Comparison of ENCODE assay signal across 8 mouse cellular contexts in the genomic region with DNA sequence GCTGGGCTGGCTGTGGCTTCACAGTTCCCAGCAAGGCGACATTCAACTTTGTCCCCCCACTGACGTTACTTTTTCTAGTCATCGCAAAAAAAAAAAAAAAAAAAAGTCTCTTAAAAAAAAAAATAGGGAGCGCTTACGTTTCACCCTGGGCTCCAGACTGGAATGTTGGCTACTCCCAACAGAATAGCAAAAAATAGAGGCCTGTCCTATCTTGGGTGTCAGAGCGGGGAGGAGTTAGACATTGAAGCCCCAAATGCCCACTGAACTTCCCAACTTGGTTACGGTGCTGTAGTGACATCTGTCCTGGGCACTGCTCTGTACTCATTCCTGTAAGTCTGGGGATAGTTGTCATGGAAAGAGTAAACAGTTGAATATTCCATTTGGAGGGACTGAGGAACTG. TPM values are rescaled to one million over a fixed set of nuclear protein-coding genes. Genes with fewer than 3 reads are reported as not detected.
DNase-seq lines count a peak whose midpoint lies in the region; ATAC-seq and TF ChIP-seq lines count a peak whose summit lies in the region.

No protein-coding gene starts in this region.

- H3K36me3 ChIP-seq in heart, postnatal 0 days (replicated peaks; ENCODE audit: control insufficient read depth, insufficient read depth, low read length), result no peaks in the 10 kb centered on the region
- H3K36me3 ChIP-seq in liver, embryonic 12.5 days, result no peaks in the 10 kb centered on the region
- H3K36me3 ChIP-seq in neural tube, embryonic 14.5 days (ENCODE audit: control insufficient read depth, insufficient read depth, low read length), result no peaks in the 10 kb centered on the region

- TF ChIP-seq EP300 in heart, postnatal 0 days (IDR thresholded peaks at IDR 0.05; ENCODE audit: low read depth), result no peak

- peak; percentile 17; the same call in 1 of the 2 replicates for ATAC-seq in common myeloid progenitor, adult 5-6 weeks (replicated peaks; ENCODE audit: low read depth, poor library complexity, severe bottlenecking)
- ATAC-seq in heart, postnatal 0 days (ENCODE audit: insufficient read depth, low read depth), result peak; percentile 7; the same call in 1 of the 2 replicates
- no peak for ATAC-seq in liver, embryonic 12.5 days
- ATAC-seq in neural tube, embryonic 14.5 days (ENCODE audit: low read depth), result no peak

- H3K4me1 ChIP-seq in heart, postnatal 0 days (ENCODE audit: control insufficient read depth, insufficient read depth), result peaks cover 17% of the 10 kb centered on the region
- peaks cover 48% of the 10 kb centered on the region for H3K4me1 ChIP-seq in liver, embryonic 12.5 days
- no peaks in the 10 kb centered on the region for H3K4me1 ChIP-seq in neural tube, embryonic 14.5 days (ENCODE audit: control insufficient read depth, insufficient read depth, low read length)

- peak overlapping the region; percentile 100 for H3K4me3 ChIP-seq in gastrocnemius, adult 2 months
- H3K4me3 ChIP-seq in heart, postnatal 0 days (ENCODE audit: low read depth, low read length), result peak overlapping the region; percentile 99
- peak overlapping the region; percentile 97 for H3K4me3 ChIP-seq in liver, embryonic 12.5 days
- H3K4me3 ChIP-seq in neural tube, embryonic 14.5 days (ENCODE audit: low read depth, low read length), result peak overlapping the region; percentile 98

- 3% methylated on average over 7 of the region's 7 CpGs for WGBS in heart, postnatal 0 days
- 4% methylated on average over 7 of the region's 7 CpGs for WGBS in liver, embryonic 12.5 days (ENCODE audit: insufficient replicate concordance)
- under 1% methylated on average over 7 of the region's 7 CpGs for WGBS in neural tube, embryonic 14.5 days

- no peak for DNase-seq in gastrocnemius, adult 2 months
- DNase-seq in gastrocnemius, postnatal 36 days, result no peak
- peak; percentile 52 for DNase-seq in heart, postnatal 0 days (ENCODE audit: low spot score)
- DNase-seq in ovary, adult 18-20 months (ENCODE audit: low spot score), result no peak
- no peak for DNase-seq in left cerebral cortex, adult 9 months (ENCODE audit: low spot score in 2 of 2)

- H3K27ac ChIP-seq in gastrocnemius, adult 2 months, result peak overlapping the region; percentile 100
- peak overlapping the region; percentile 97 for H3K27ac ChIP-seq in heart, postnatal 0 days (ENCODE audit: low read depth)
- peak overlapping the region; percentile 91 for H3K27ac ChIP-seq in liver, embryonic 12.5 days
- H3K27ac ChIP-seq in neural tube, embryonic 14.5 days (ENCODE audit: low read depth, low read length), result no peak overlapping the region

- peak overlapping the region; percentile 74 for H3K4me2 ChIP-seq in heart, postnatal 0 days (ENCODE audit: low read depth, low read length)
- H3K4me2 ChIP-seq in liver, embryonic 12.5 days, result peak overlapping the region; percentile 92
- H3K4me2 ChIP-seq in neural tube, embryonic 14.5 days (ENCODE audit: low read depth, low read length), result peak overlapping the region; percentile 52

- H3K9ac ChIP-seq in heart, postnatal 0 days (replicated peaks; ENCODE audit: low read depth, low read length), result peak overlapping the region; percentile 100
- peak overlapping the region; percentile 99 for H3K9ac ChIP-seq in liver, embryonic 12.5 days
- H3K9ac ChIP-seq in neural tube, embryonic 14.5 days (replicated peaks; ENCODE audit: low read depth, low read length), result peak overlapping the region; percentile 96

- intact Hi-C loops in gastrocnemius, adult 2 months (cut with DNase I), result no loop called here
- intact Hi-C loops in gastrocnemius, postnatal 36 days (cut with DNase I), result no loop called here

- H3K27me3 ChIP-seq in heart, postnatal 0 days (ENCODE audit: control insufficient read depth, insufficient read depth, low read length), result no peaks in the 10 kb centered on the region
- no peaks in the 10 kb centered on the region for H3K27me3 ChIP-seq in liver, embryonic 12.5 days (replicated peaks)
- no peaks in the 10 kb centered on the region for H3K27me3 ChIP-seq in neural tube, embryonic 14.5 days (ENCODE audit: control insufficient read depth, insufficient read depth, low read length)

- no peaks in the 10 kb centered on the region for H3K9me3 ChIP-seq in heart, postnatal 0 days (replicated peaks; ENCODE audit: control insufficient read depth, low read length)
- no peaks in the 10 kb centered on the region for H3K9me3 ChIP-seq in liver, embryonic 12.5 days (replicated peaks)
- no peaks in the 10 kb centered on the region for H3K9me3 ChIP-seq in neural tube, embryonic 14.5 days (ENCODE audit: control insufficient read depth, low read length)

- TF ChIP-seq CTCF in gastrocnemius, adult 2 months (IDR thresholded peaks at IDR 0.05), result no peak
- no peak for TF ChIP-seq CTCF in heart, postnatal 0 days (IDR thresholded peaks at IDR 0.05; ENCODE audit: low read depth)

RNA-seq across cellular contexts. Expression of a gene that starts 0.8 kb away (rescaled TPM):
- total RNA-seq in gastrocnemius, adult 2 months (2021), result 10 to 100 TPM; 18.3 to 25.0 TPM
- 10 to 100 TPM; 16.0 to 19.3 TPM for total RNA-seq in gastrocnemius, postnatal 36 days (2021)
- total RNA-seq in common myeloid progenitor, adult 5-6 weeks (2017), result 64.8 and 74.5 TPM in 2 replicates
- 15.6 and 19.7 TPM in 2 replicates for total RNA-seq in heart, postnatal 0 days (2014; rRNA removed; ENCODE audit: low replicate concordance)
- 17.2 and 19.8 TPM in 2 replicates for polyA plus RNA-seq in heart, postnatal 0 days (2015; fragmentation: Nextera tagmentation; extraction: Ambion mirVana)
- polyA plus RNA-seq in liver, embryonic 12.5 days (2016; fragmentation: Nextera tagmentation; extraction: Ambion mirVana), result 36.8 and 37.7 TPM in 2 replicates
- 21.7 and 25.0 TPM in 2 replicates for polyA plus RNA-seq in neural tube, embryonic 14.5 days (2014; fragmentation: Nextera tagmentation; extraction: Ambion mirVana)

RNA-seq across cellular contexts. Expression of a gene that starts 13.3 kb away (rescaled TPM):
- 1 to 10 TPM; 1.6 to 2.6 TPM for total RNA-seq in gastrocnemius, adult 2 months (2021)
- total RNA-seq in gastrocnemius, postnatal 36 days (2021), result 1 to 10 TPM; 1.5 to 1.6 TPM
- total RNA-seq in common myeloid progenitor, adult 5-6 weeks (2017), result 0.32 and 1.6 TPM in 2 replicates
- 3.4 and 7.5 TPM in 2 replicates for total RNA-seq in heart, postnatal 0 days (2014; rRNA removed; ENCODE audit: low replicate concordance)
- 1.2 and 1.3 TPM in 2 replicates for polyA plus RNA-seq in heart, postnatal 0 days (2015; fragmentation: Nextera tagmentation; extraction: Ambion mirVana)
- 3.0 and 3.4 TPM in 2 replicates for polyA plus RNA-seq in liver, embryonic 12.5 days (2016; fragmentation: Nextera tagmentation; extraction: Ambion mirVana)
- 90.3 and 130 TPM in 2 replicates for polyA plus RNA-seq in neural tube, embryonic 14.5 days (2014; fragmentation: Nextera tagmentation; extraction: Ambion mirVana)

Comparison
In these comparisons a context has a peak if more than half of its experiments do, and no peak if none do; other contexts are left out.
1. ATAC-seq: peak in common myeloid progenitor, adult 5-6 weeks (single experiment) and heart, postnatal 0 days (single experiment); none in liver, embryonic 12.5 days (single experiment) and neural tube, embryonic 14.5 days (single experiment).
2. Peak in every context shown above with its lines, with median percentiles within 50 percentile points of each other: H3K4me3 ChIP-seq, H3K4me2 ChIP-seq and H3K9ac ChIP-seq.